Mouse (Mus musculus): Measurements from ENCODE around the gene Parp6. TPM values are rescaled to one million over a fixed set of nuclear protein-coding genes. Genes with fewer than 3 reads are reported as not detected.

Gene Parp6
- total and polyA plus RNA-seq, 3 experiments, result 8.8 to 70.7 (median 25.7) TPM

DNA sequence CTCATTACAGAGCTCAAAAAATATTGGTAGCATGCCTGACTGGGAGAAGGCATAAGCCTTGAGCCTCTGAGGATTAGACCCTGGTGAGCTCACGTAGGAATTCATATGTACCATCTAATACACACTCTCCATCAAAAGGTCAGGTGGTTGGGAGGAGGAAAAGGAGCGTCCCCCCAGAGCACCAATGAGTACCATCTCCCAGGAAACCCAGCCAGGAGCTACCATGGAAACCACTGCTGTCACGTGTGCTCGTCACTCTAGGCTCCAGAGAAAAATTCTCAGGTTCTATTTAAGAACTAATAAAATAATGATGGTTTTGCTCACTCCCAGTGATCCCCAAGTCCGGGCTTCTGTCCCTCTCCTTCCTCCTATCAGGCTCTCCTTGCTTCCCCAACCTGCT, 28.8 kb upstream of the Parp6 start:
- ATAC-seq (ENCODE audit: extremely low read depth, insufficient number of reproducible peaks, low FRiP score, poor library complexity, severe bottlenecking) (no peak), DNase-seq (ENCODE audit: low spot score) (no peak)
- no peaks in the 10 kb centered on the region for H3K9me3 ChIP-seq (replicated peaks)
- TF ChIP-seq POLR2AphosphoS5 (IDR thresholded peaks at IDR 0.05; ENCODE audit: insufficient replicate concordance, low read depth, low read length) (no peak), GATA1 (IDR thresholded peaks at IDR 0.05; ENCODE audit: borderline replicate concordance, low read length) (no peak), TAL1 (conservative IDR thresholded peaks at IDR 0.05; ENCODE audit: low read depth, low read length) (no peak), CTCF (IDR thresholded peaks at IDR 0.05; ENCODE audit: low read depth, low read length) (no peak), GATA2 (IDR thresholded peaks at IDR 0.05; ENCODE audit: borderline replicate concordance, low read depth, low read length) (no peak)
- 0 out of 2 replicates have a peak, but pooled peaks cover 4% of the 10 kb centered on the region for H3K4me1 ChIP-seq (ENCODE audit: insufficient read depth, low read depth, low read length)
- H3K36me3 ChIP-seq (replicated peaks), result no peaks in the 10 kb centered on the region
- peaks cover 44% of the 10 kb centered on the region for H3K27me3 ChIP-seq (ENCODE audit: insufficient read depth, low read length)
- H3K4me3 ChIP-seq (ENCODE audit: low read depth, low read length), result no peak overlapping the region

- Histone ChIP-seq H3K36me3 (replicated peaks) (no peaks in the 10 kb centered on the region), H3K4me1 (ENCODE audit: insufficient read depth, low read depth, low read length) (0 out of 2 replicates have a peak, but pooled peaks cover 4% of the 10 kb centered on the region), H3K9me3 (replicated peaks) (no peaks in the 10 kb centered on the region), H3K4me3 (ENCODE audit: low read depth, low read length) (no peak overlapping the region), H3K27me3 (ENCODE audit: insufficient read depth, low read length) (peaks cover 40% of the 10 kb centered on the region)
- DNase-seq (ENCODE audit: low spot score) (no peak), ATAC-seq (ENCODE audit: extremely low read depth, insufficient number of reproducible peaks, low FRiP score, poor library complexity, severe bottlenecking) (no peak)
- TF ChIP-seq POLR2AphosphoS5 (IDR thresholded peaks at IDR 0.05; ENCODE audit: insufficient replicate concordance, low read depth, low read length) (no peak), GATA1 (IDR thresholded peaks at IDR 0.05; ENCODE audit: borderline replicate concordance, low read length) (no peak), GATA2 (IDR thresholded peaks at IDR 0.05; ENCODE audit: borderline replicate concordance, low read depth, low read length) (no peak), CTCF (IDR thresholded peaks at IDR 0.05; ENCODE audit: low read depth, low read length) (no peak), TAL1 (conservative IDR thresholded peaks at IDR 0.05; ENCODE audit: low read depth, low read length) (no peak)
Observed at GRCm38 (mm10) chr9:59588710-59589671, 28.1 kb upstream of the Parp6 start.

GRCm38 (mm10) chr9:59589703-59590439, 27.2 kb upstream of the Parp6 start:
- Histone ChIP-seq H3K9me3 (replicated peaks) (no peaks in the 10 kb centered on the region), H3K4me1 (ENCODE audit: insufficient read depth, low read depth, low read length) (0 out of 2 replicates have a peak, but pooled peaks cover 3% of the 10 kb centered on the region), H3K36me3 (replicated peaks) (no peaks in the 10 kb centered on the region), H3K27me3 (ENCODE audit: insufficient read depth, low read length) (peaks cover 32% of the 10 kb centered on the region), H3K4me3 (ENCODE audit: low read depth, low read length) (no peak overlapping the region)
- TF ChIP-seq CTCF (IDR thresholded peaks at IDR 0.05; ENCODE audit: low read depth, low read length), result no peak
- TF ChIP-seq TAL1 (conservative IDR thresholded peaks at IDR 0.05; ENCODE audit: low read depth, low read length), result no peak
- no peak for TF ChIP-seq GATA2 (IDR thresholded peaks at IDR 0.05; ENCODE audit: borderline replicate concordance, low read depth, low read length)
- TF ChIP-seq POLR2AphosphoS5 (IDR thresholded peaks at IDR 0.05; ENCODE audit: insufficient replicate concordance, low read depth, low read length), result no peak
- no peak for TF ChIP-seq GATA1 (IDR thresholded peaks at IDR 0.05; ENCODE audit: borderline replicate concordance, low read length)
- no peak for DNase-seq (ENCODE audit: low spot score)
- no peak for ATAC-seq (ENCODE audit: extremely low read depth, insufficient number of reproducible peaks, low FRiP score, poor library complexity, severe bottlenecking)

GRCm38 (mm10) chr9:59601661-59602060, 15.4 kb upstream of the Parp6 start:
- TF ChIP-seq GATA2 (IDR thresholded peaks at IDR 0.05; ENCODE audit: borderline replicate concordance, low read depth, low read length) (no peak), GATA1 (IDR thresholded peaks at IDR 0.05; ENCODE audit: borderline replicate concordance, low read length) (no peak), POLR2AphosphoS5 (IDR thresholded peaks at IDR 0.05; ENCODE audit: insufficient replicate concordance, low read depth, low read length) (no peak), TAL1 (conservative IDR thresholded peaks at IDR 0.05; ENCODE audit: low read depth, low read length) (no peak), CTCF (IDR thresholded peaks at IDR 0.05; ENCODE audit: low read depth, low read length) (no peak)
- Histone ChIP-seq H3K4me1 (ENCODE audit: insufficient read depth, low read depth, low read length) (no peaks in the 10 kb centered on the region), H3K9me3 (replicated peaks) (no peaks in the 10 kb centered on the region), H3K4me3 (ENCODE audit: low read depth, low read length) (no peak overlapping the region), H3K36me3 (replicated peaks) (no peaks in the 10 kb centered on the region), H3K27me3 (ENCODE audit: insufficient read depth, low read length) (peaks cover 32% of the 10 kb centered on the region)
- no peak for DNase-seq (ENCODE audit: low spot score)
- no peak for ATAC-seq (ENCODE audit: extremely low read depth, insufficient number of reproducible peaks, low FRiP score, poor library complexity, severe bottlenecking)

GRCm38 (mm10) chr9:59605967-59606366, 11.1 kb upstream of the Parp6 start:
- no peak overlapping the region for H3K4me3 ChIP-seq (ENCODE audit: low read depth, low read length)
- peaks cover 43% of the 10 kb centered on the region for H3K27me3 ChIP-seq (ENCODE audit: insufficient read depth, low read length)
- no peak for TF ChIP-seq GATA2 (IDR thresholded peaks at IDR 0.05; ENCODE audit: borderline replicate concordance, low read depth, low read length)
- no peak for TF ChIP-seq GATA1 (IDR thresholded peaks at IDR 0.05; ENCODE audit: borderline replicate concordance, low read length)
- TF ChIP-seq TAL1 (conservative IDR thresholded peaks at IDR 0.05; ENCODE audit: low read depth, low read length), result no peak
- TF ChIP-seq CTCF (IDR thresholded peaks at IDR 0.05; ENCODE audit: low read depth, low read length), result no peak
- TF ChIP-seq POLR2AphosphoS5 (IDR thresholded peaks at IDR 0.05; ENCODE audit: insufficient replicate concordance, low read depth, low read length), result no peak
- H3K36me3 ChIP-seq (replicated peaks), result no peaks in the 10 kb centered on the region
- no peaks in the 10 kb centered on the region for H3K9me3 ChIP-seq (replicated peaks)
- DNase-seq (ENCODE audit: low spot score), result no peak
- H3K4me1 ChIP-seq (ENCODE audit: insufficient read depth, low read depth, low read length), result no peaks in the 10 kb centered on the region
- no peak for ATAC-seq (ENCODE audit: extremely low read depth, insufficient number of reproducible peaks, low FRiP score, poor library complexity, severe bottlenecking)

DNA sequence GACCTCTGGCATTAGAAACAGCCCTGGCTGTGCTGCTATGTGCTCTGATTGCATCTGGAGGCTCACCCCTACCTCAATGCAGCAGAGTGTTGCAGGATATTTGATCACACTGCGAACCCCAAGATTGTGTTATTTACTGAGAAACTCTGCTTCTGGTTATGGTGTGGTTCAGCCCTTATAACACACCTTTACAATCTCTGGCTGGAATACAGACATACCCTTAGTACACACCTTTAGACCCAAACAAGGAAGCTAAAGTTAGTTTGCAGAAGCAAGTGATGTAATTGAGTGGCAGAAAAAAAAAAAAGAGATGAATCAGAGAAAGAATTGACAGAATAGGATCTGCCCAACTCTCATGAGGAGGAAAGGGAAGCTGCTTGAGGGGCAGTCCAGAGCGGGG, 6.1 kb upstream of the Parp6 start:
- H3K36me3 ChIP-seq (replicated peaks), result no peaks in the 10 kb centered on the region
- no peak overlapping the region for H3K4me3 ChIP-seq (ENCODE audit: low read depth, low read length)
- H3K4me1 ChIP-seq (ENCODE audit: insufficient read depth, low read depth, low read length), result peaks cover 15% of the 10 kb centered on the region
- ATAC-seq (ENCODE audit: extremely low read depth, insufficient number of reproducible peaks, low FRiP score, poor library complexity, severe bottlenecking), result no peak
- no peak for DNase-seq (ENCODE audit: low spot score)
- H3K9me3 ChIP-seq (replicated peaks), result no peaks in the 10 kb centered on the region
- TF ChIP-seq TAL1 (conservative IDR thresholded peaks at IDR 0.05; ENCODE audit: low read depth, low read length) (no peak), CTCF (IDR thresholded peaks at IDR 0.05; ENCODE audit: low read depth, low read length) (no peak), GATA1 (IDR thresholded peaks at IDR 0.05; ENCODE audit: borderline replicate concordance, low read length) (no peak), GATA2 (IDR thresholded peaks at IDR 0.05; ENCODE audit: borderline replicate concordance, low read depth, low read length) (no peak), POLR2AphosphoS5 (IDR thresholded peaks at IDR 0.05; ENCODE audit: insufficient replicate concordance, low read depth, low read length) (no peak)
- peaks cover 33% of the 10 kb centered on the region for H3K27me3 ChIP-seq (ENCODE audit: insufficient read depth, low read length)
